Mouse (Mus musculus) midbrain, embryonic 15.5 days (tissue): Measurements from ENCODE around the gene Gh. TPM values are rescaled to one million over a fixed set of nuclear protein-coding genes. Genes with fewer than 3 reads are reported as not detected.

ENCODE experiments used
- ATAC-seq: fragments of 200-750 bp; cut with Nextera tagmentation; replicated peaks from 2 replicates; pipeline ENCODE4 v1.8.0; 2017; ENCODE audit warnings: moderate TSS enrichment
- H3K27ac ChIP-seq: fragments of 300-500 bp; sonication (generic); 2 replicates; pipeline ENCODE4 v1.5.1; 2015; ENCODE audit warnings: mild to moderate bottlenecking, inconsistent platforms
- H3K27me3 ChIP-seq: fragments of 300-500 bp; sonication (generic); replicated peaks from 2 replicates; pipeline ENCODE4 v1.6.1; 2015; ENCODE audit warnings: inconsistent platforms
- H3K36me3 ChIP-seq: fragments of 300-500 bp; sonication (generic); replicated peaks from 2 replicates; pipeline ENCODE4 v1.6.1; 2015; ENCODE audit warnings: inconsistent platforms
- H3K4me1 ChIP-seq: fragments of 300-500 bp; sonication (generic); 2 replicates; pipeline ENCODE4 v1.6.1; 2015; ENCODE audit warnings: inconsistent platforms
- H3K4me2 ChIP-seq: fragments of 300-500 bp; sonication (generic); 2 replicates; pipeline ENCODE4 v1.6.1; 2015; ENCODE audit warnings: inconsistent platforms, mild to moderate bottlenecking, moderate library complexity
- H3K4me3 ChIP-seq: fragments of 300-500 bp; sonication (generic); 2 replicates; pipeline ENCODE4 v1.5.1; 2015; ENCODE audit warnings: mild to moderate bottlenecking, inconsistent platforms
- H3K9ac ChIP-seq: fragments of 300-500 bp; sonication (generic); 2 replicates; pipeline ENCODE4 v1.6.1; 2015; ENCODE audit warnings: mild to moderate bottlenecking, inconsistent platforms
- H3K9me3 ChIP-seq: fragments of 300-500 bp; sonication (generic); 2 replicates; pipeline ENCODE4 v1.6.1; 2016; ENCODE audit warnings: inconsistent platforms
- WGBS: fragments of 180-500 bp; shearing (Covaris S2); methylation state at CpG from one replicate; pipeline ENCODE4 v1.1.7; 2015; ENCODE audit warnings: mixed read lengths; 5-methylcytosine and 5-hydroxymethylcytosine counted together
- polyA plus RNA-seq: library from polyadenylated mRNA; unstranded; fragments of >200 nt; fragmentation: Nextera tagmentation; extraction: Ambion mirVana; gene quantifications from 2 replicates; pipeline ENCODE4 v1.2.1, GENCODE M21; 2015

The Gh gene
- polyA plus RNA-seq, 1 experiment from 2014 or later = not detected

- Histone ChIP-seq H3K4me1 (peaks cover 30% of the 10 kb centered on the region), H3K9me3 (no peaks in the 10 kb centered on the region), H3K4me3 (no peak overlapping the region), H3K27ac (no peak overlapping the region), H3K4me2 (no peak overlapping the region), H3K27me3 (no peaks in the 10 kb centered on the region), H3K36me3 (no peaks in the 10 kb centered on the region), H3K9ac (no peak overlapping the region)
- ATAC-seq = no peak
- 80% methylated on average over 7 of the region's 7 CpGs for WGBS
Observed at GRCm38 (mm10) chr11:106274971-106275411, 26.7 kb downstream of the Gh start.

GRCm38 (mm10) chr11:106274374-106274773 lies 27.3 kb downstream of the Gh start:
- Histone ChIP-seq H3K4me1 (peaks cover 32% of the 10 kb centered on the region), H3K4me2 (no peak overlapping the region), H3K36me3 (no peaks in the 10 kb centered on the region), H3K27me3 (no peaks in the 10 kb centered on the region), H3K9ac (no peak overlapping the region), H3K9me3 (no peaks in the 10 kb centered on the region), H3K4me3 (no peak overlapping the region), H3K27ac (no peak overlapping the region)
- 98% methylated on average over 1 of the region's 1 CpGs for WGBS
- no peak for ATAC-seq

- H3K36me3 ChIP-seq = no peaks in the 10 kb centered on the region
- H3K9ac ChIP-seq = no peak overlapping the region
- WGBS = 95% methylated on average over 6 of the region's 6 CpGs
- H3K27me3 ChIP-seq = no peaks in the 10 kb centered on the region
- ATAC-seq = no peak
- H3K9me3 ChIP-seq = no peaks in the 10 kb centered on the region
- peak overlapping the region; percentile 91; the same call in 1 of the 2 replicates for H3K4me2 ChIP-seq
- H3K4me1 ChIP-seq = peaks cover 38% of the 10 kb centered on the region
- H3K4me3 ChIP-seq = peak overlapping the region; percentile 99; the same call in 1 of the 2 replicates
- H3K27ac ChIP-seq = no peak overlapping the region
Observed at GRCm38 (mm10) chr11:106273811-106274210, 27.9 kb downstream of the Gh start.

- Histone ChIP-seq H3K27me3 (no peaks in the 10 kb centered on the region), H3K36me3 (no peaks in the 10 kb centered on the region), H3K4me3 (peak overlapping the region; percentile 99), H3K9me3 (no peaks in the 10 kb centered on the region), H3K9ac (peak overlapping the region; percentile 94), H3K4me2 (peak overlapping the region; percentile 91), H3K4me1 (peaks cover 43% of the 10 kb centered on the region), H3K27ac (peak overlapping the region; percentile 85)
- ATAC-seq = peak; percentile 45
- 16% methylated on average over 16 of the region's 16 CpGs for WGBS
Observed at GRCm38 (mm10) chr11:106273311-106273684, 28.4 kb downstream of the Gh start.

DNA sequence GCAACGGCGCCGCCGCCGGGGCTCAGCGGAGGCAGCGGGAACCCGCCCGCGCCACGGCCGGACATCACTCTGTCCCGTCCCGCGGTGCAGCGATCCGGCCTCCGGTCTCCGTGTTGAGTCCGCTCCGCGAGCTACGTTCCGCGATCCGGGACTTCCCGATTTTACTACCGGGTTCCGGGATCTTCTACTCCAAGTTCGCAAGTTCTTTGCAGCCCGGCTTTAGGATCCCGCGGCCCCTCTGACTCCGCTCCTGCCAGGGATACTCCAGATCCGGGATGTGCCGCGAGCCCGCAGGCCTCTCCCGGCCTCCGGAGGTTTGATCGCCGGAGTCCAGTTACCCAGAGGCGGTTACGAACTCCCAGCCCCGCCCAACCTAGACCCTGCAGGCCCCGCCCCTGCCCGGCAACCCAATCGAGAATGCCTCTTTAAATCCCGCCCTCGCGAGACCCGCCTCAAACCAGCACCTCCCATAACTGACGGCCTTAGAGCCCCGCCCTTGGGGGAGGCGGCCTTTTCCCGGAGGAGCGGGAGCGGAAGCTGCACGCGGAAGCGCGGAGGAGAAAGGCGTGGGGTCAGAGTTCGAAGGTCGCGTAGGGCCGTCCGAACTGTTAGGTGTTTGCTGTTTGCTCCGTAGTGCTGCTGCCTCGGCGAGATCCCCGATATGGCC lies 28.9 kb downstream of the Gh start, which contains the start of gene Smarcd2:
Gene Smarcd2, minus strand, starts transcription at position 329 of the 667 bp plus-strand sequence.
- ATAC-seq = peak; percentile 93
- under 1% methylated on average over 72 of the region's 72 CpGs for WGBS
- Histone ChIP-seq H3K27me3 (no peaks in the 10 kb centered on the region), H3K36me3 (no peaks in the 10 kb centered on the region), H3K4me1 (peaks cover 46% of the 10 kb centered on the region), H3K9me3 (no peaks in the 10 kb centered on the region), H3K4me3 (peak within 1 kb of the TSS; percentile 99), H3K9ac (peak within 1 kb of the TSS; percentile 94), H3K4me2 (peak within 1 kb of the TSS; percentile 91), H3K27ac (peak within 1 kb of the TSS; percentile 85)

DNA sequence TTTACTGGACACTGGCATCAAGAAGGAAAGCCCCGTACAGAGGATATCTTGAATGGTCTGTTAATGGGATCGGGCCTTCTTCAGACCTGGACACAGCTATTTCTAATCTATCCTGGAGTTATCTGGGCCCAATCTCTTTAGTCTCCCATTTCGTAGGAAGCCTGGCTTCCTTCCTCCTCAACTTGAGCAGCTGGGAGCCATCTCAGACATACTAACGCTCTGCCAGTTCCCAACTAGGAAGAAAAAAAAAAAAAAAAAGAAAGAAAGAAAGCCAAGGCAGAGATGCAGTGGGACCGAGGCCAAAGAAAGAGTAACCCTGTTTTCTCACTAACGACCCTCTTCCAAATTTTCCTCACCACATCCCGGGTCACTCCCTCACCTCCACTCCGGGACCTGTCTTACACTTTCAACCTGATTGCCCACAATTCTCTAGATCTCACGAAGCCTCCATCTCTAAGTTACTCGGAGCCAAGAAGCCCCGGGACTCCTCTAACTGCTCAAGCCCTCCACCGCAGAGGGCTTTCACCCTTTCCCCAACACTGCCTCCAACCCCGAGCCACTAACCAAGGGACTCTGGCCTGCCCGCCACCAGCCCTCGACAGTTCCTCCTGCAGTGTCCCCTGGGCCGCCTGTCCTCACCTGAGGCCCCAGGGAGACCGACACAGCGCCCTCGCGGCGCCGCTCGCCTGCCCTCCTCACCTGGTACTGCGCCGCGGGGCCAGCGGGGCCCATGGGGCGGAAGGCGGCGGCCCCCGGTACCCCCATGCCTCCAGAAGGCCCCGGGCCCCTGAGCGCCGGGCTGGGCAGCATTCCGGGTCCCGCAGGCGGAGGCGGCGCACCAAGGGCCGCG lies 29.6 kb downstream of the Gh start:
- Histone ChIP-seq H3K4me2 (peak overlapping the region; percentile 91), H3K9ac (peak overlapping the region; percentile 94), H3K27ac (peak overlapping the region; percentile 85), H3K9me3 (no peaks in the 10 kb centered on the region), H3K27me3 (no peaks in the 10 kb centered on the region), H3K36me3 (no peaks in the 10 kb centered on the region), H3K4me3 (peak overlapping the region; percentile 99), H3K4me1 (peaks cover 50% of the 10 kb centered on the region)
- ATAC-seq = peak; percentile 48
- 1% methylated on average over 41 of the region's 41 CpGs for WGBS

DNA sequence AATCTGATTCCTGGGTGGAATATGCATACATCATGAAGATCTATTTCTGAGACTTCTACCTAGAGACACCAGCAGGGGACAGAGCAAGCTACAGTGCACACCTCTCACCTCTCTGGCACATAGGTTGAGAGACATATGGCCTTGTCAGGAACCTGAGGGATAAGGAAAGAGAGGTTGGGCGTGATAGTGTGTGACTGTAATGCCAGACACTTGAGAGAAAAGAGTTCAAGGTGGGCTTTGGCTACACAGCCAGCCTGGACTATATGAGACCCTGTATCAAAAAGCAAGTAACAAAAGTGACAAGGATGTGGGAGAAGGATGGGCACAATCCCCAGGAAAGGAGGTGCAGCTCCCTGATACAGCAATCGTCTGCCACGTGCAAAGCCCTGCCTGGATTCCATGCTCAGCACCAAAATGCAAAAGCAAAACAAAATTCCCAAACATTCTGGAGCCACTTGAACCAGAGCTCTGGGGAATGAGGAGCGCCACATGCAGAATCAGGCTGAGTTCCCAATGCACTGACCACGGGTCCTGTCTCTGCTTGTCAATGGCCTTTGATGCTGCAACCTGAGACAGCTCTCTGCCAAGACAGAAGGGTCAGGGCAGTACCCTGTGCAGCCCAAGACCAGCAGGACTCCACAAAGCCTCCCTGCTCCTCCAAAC lies 30.4 kb downstream of the Gh start:
- H3K4me1 ChIP-seq = peaks cover 44% of the 10 kb centered on the region
- 48% methylated on average over 5 of the region's 5 CpGs for WGBS
- H3K36me3 ChIP-seq = peaks cover 2% of the 10 kb centered on the region; the same call in 1 of the 2 replicates
- no peaks in the 10 kb centered on the region for H3K9me3 ChIP-seq
- 0 out of 2 replicates have a peak overlapping the region, but pooled peaks have one; percentile 85 for H3K27ac ChIP-seq
- H3K4me2 ChIP-seq = peak overlapping the region; percentile 91
- ATAC-seq = no peak
- H3K4me3 ChIP-seq = peak overlapping the region; percentile 99
- no peaks in the 10 kb centered on the region for H3K27me3 ChIP-seq
- H3K9ac ChIP-seq = peak overlapping the region; percentile 94

DNA sequence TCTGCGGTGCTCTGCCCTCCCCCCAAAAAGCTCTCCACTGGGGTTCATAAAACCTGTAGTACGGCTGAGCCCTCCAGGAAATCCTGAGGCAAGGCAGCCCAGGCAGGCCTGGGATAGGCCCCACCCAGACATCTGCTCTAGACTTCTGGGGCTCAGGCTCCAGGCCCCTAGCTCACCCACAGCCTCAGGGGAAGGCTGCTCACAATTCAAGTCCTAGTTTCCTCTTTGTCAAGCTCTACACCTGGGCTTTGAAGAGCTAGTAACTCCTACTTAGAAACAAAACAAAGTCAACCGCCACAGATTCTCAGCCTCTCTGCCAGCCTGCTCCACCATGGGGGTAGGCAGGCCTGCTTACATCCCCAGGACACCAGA lies 32.6 kb downstream of the Gh start:
- H3K4me3 ChIP-seq = no peak overlapping the region
- peak overlapping the region; percentile 36; the same call in 1 of the 2 replicates for H3K27ac ChIP-seq
- H3K4me1 ChIP-seq = peaks cover 40% of the 10 kb centered on the region
- no peak overlapping the region for H3K9ac ChIP-seq
- no peaks in the 10 kb centered on the region for H3K9me3 ChIP-seq
- ATAC-seq = no peak
- 53% methylated on average over 3 of the region's 3 CpGs for WGBS
- H3K36me3 ChIP-seq = peaks cover 13% of the 10 kb centered on the region
- H3K27me3 ChIP-seq = no peaks in the 10 kb centered on the region
- no peak overlapping the region for H3K4me2 ChIP-seq

DNA sequence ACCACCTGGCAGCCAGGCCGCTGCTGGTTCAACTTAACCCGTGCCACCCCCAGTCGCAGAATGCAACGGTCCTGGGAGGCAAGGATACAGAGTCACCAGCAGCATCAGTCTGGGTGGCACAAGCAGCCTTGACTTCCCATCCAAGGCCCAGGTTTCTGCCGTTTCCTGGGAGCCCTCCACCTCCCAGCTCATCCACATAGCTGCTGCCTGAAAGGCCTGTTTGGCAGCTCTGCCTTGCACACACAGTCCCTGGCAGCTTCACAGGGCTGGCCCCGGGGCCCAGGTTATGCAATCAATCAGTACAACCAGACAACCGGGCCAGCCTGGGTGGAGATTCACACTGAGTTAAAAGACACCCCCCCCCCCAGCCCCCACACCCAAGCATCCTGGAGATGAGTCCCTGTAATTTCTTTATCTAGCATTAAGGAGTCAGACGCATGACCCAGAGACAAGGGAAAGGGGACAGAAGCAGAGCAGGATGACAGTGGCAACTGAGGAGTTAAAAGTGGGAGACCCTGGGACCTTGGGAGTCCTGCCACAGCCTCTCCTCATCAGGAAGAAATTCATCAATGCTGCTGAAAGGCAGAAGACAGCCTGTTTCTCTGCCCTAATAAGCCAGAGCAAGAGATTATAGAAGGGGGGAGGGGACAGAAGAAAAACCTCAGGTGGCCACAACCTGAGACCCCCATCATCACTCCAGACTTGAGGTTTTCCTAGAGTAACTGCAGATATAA lies 33.2 kb downstream of the Gh start:
- H3K4me1 ChIP-seq = peaks cover 40% of the 10 kb centered on the region
- no peaks in the 10 kb centered on the region for H3K27me3 ChIP-seq
- H3K27ac ChIP-seq = peak overlapping the region; percentile 36
- H3K9ac ChIP-seq = no peak overlapping the region
- H3K4me3 ChIP-seq = no peak overlapping the region
- WGBS = 75% methylated on average over 8 of the region's 8 CpGs
- H3K9me3 ChIP-seq = no peaks in the 10 kb centered on the region
- H3K4me2 ChIP-seq = no peak overlapping the region
- ATAC-seq = no peak
- peaks cover 19% of the 10 kb centered on the region for H3K36me3 ChIP-seq

- WGBS = 73% methylated on average over 5 of the region's 5 CpGs
- Histone ChIP-seq H3K9ac (no peak overlapping the region), H3K27ac (0 out of 2 replicates have a peak overlapping the region, but pooled peaks have one; percentile 4), H3K4me3 (no peak overlapping the region), H3K4me2 (no peak overlapping the region), H3K36me3 (peaks cover 25% of the 10 kb centered on the region), H3K9me3 (no peaks in the 10 kb centered on the region), H3K27me3 (no peaks in the 10 kb centered on the region), H3K4me1 (peaks cover 40% of the 10 kb centered on the region)
- ATAC-seq = no peak
Observed at GRCm38 (mm10) chr11:106267871-106268270, 33.8 kb downstream of the Gh start.

DNA sequence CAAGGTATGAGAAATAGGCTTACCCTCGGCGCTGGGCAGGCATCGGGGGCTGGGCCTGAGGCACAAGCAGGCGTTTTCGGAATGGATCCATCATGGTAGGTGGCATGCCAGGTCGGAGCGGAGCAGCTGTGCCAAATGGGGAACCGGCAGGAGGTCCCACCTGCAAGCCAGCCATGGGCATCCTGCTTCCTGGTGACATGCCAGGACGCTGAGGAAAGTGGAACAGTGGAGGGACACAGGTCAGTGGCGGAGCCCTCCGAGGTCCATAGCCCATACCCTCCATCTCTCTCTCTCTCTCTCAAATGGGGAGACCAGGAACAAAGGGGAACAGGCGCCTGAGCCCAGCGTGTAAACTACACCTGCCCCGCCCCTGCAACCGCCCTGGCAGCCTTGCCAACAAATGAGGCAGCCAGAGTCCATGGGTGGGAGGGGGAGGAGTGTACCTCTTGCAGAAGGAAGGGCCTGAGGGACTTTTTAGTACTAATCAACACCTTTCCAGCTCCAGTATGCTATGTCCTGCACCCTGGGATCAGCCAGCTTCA lies 34.3 kb downstream of the Gh start:
- Histone ChIP-seq H3K9me3 (no peaks in the 10 kb centered on the region), H3K4me1 (peaks cover 40% of the 10 kb centered on the region), H3K27me3 (no peaks in the 10 kb centered on the region), H3K4me2 (no peak overlapping the region), H3K27ac (no peak overlapping the region), H3K4me3 (no peak overlapping the region), H3K36me3 (peaks cover 30% of the 10 kb centered on the region), H3K9ac (no peak overlapping the region)
- ATAC-seq = no peak
- WGBS = 86% methylated on average over 12 of the region's 15 CpGs
